11 mouse cellular contexts compared by ENCODE assay signal in the genomic region with DNA sequence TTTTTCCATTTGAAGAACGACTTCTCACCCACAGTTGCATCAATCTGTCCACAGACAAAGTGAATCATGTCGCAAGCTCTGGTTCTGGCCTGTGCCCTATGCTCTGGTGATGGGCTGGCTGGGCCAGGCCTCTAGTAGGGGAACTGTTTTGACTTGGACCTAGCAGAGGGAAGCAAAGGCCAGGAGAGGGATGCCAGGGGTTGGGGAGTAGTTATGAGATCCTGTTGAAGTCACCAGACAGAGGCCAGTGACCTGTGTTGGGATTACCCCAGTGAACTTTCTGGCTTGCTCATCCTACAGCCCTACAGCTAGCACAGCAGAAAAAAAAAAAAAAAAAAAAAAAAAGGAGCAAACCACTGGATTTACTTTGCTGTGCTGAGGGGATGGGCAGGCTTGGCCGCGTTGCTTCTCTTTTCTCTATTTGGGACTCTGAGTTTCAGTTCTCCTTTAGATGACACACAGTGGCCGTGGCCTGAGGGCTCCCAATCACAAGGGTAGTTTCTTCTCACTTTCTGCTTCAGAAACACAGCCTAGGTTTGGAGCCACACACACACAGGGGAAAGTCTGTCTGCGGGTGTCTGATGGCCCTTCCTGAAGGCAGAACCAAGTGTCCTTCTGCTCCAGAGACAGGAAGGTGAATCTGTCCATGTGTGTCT.
DNase-seq lines count a peak whose midpoint lies in the region; ATAC-seq and TF ChIP-seq lines count a peak whose summit lies in the region.
"Had no signal": no experiment of that assay in that cellular context is flagged by ENCODE, and none has a peak within 500 bp of the region (broad histone marks: within the 10 kb centered on the region; RNA-seq: fewer than 3 reads in every experiment).

No protein-coding gene starts in this region.

- TF ChIP-seq POLR2A in bone marrow, adult 2 months (IDR thresholded peaks at IDR 0.05; ENCODE audit: borderline replicate concordance, control insufficient read depth, low read depth, low read length), result no peak

- no peaks in the 10 kb centered on the region for H3K36me3 ChIP-seq in lung, postnatal 0 days (ENCODE audit: insufficient read depth, low read length)
- H3K36me3 ChIP-seq: embryonic facial prominence, embryonic 12.5 days had no signal

- H3K9me3 ChIP-seq in lung, postnatal 0 days (ENCODE audit: low read length), result no peaks in the 10 kb centered on the region
- H3K9me3 ChIP-seq: embryonic facial prominence, embryonic 12.5 days had no signal

- ATAC-seq in lung, postnatal 0 days, result peak; percentile 70
- no peak for ATAC-seq in erythroid progenitor cell, adult 5-6 weeks (replicated peaks; ENCODE audit: low FRiP score, poor library complexity, severe bottlenecking)

- intact Hi-C loops in left cerebral cortex, postnatal 14 days (cut with DNase I), result no loop called here

- H3K4me1 ChIP-seq in bone marrow, adult 2 months (ENCODE audit: control insufficient read depth, insufficient read depth, low read length), result peaks cover 13% of the 10 kb centered on the region
- H3K4me1 ChIP-seq in lung, postnatal 0 days (ENCODE audit: insufficient read depth, low read depth, low read length), result no peaks in the 10 kb centered on the region
- H3K4me1 ChIP-seq: embryonic facial prominence, embryonic 12.5 days had no signal

- H3K27me3 ChIP-seq in lung, postnatal 0 days (replicated peaks; ENCODE audit: insufficient read depth, low read length), result no peaks in the 10 kb centered on the region

- peak; percentile 31 to 52 for DNase-seq in left cerebral cortex, postnatal 14 days (ENCODE audit: low spot score in 2 of 2)
- no peak for DNase-seq in left cerebral cortex, adult 8-10 months (ENCODE audit: low spot score in 2 of 2)
- peak; percentile 68 for DNase-seq in lung, postnatal 0 days (ENCODE audit: low spot score)
- DNase-seq in spleen, adult 18-20 months, result peak; percentile 50 to 54
- no peak for DNase-seq in urinary bladder, postnatal 4 days (ENCODE audit: low spot score in 2 of 2)
- DNase-seq: right cerebral cortex, postnatal 14 days; thymus, postnatal 14 days had no signal

- 8% methylated on average over 6 of the region's 6 CpGs for WGBS in bone marrow, adult 2 months
- WGBS in lung, postnatal 0 days, result 71% methylated on average over 6 of the region's 6 CpGs

- no peak for TF ChIP-seq CTCF in bone marrow, adult 2 months (IDR thresholded peaks at IDR 0.05; ENCODE audit: control insufficient read depth, insufficient read depth, low read length)
- TF ChIP-seq CTCF in lung, postnatal 0 days (IDR thresholded peaks at IDR 0.05), result no peak

- peak overlapping the region; percentile 4 for H3K4me3 ChIP-seq in bone marrow, adult 2 months (replicated peaks; ENCODE audit: control insufficient read depth, low read depth, low read length)
- H3K4me3 ChIP-seq in lung, postnatal 0 days (ENCODE audit: low read depth, low read length), result no peak overlapping the region
- H3K4me3 ChIP-seq: embryonic facial prominence, embryonic 12.5 days had no signal

- 0 out of 2 replicates have a peak, but pooled peaks have one; percentile 16 for TF ChIP-seq EP300 in lung, postnatal 0 days (IDR thresholded peaks at IDR 0.05)

- no peak overlapping the region for H3K4me2 ChIP-seq in lung, postnatal 0 days (replicated peaks; ENCODE audit: low read depth, low read length)
- H3K4me2 ChIP-seq: embryonic facial prominence, embryonic 12.5 days had no signal

- peak overlapping the region; percentile 65 for H3K27ac ChIP-seq in bone marrow, adult 2 months (ENCODE audit: control insufficient read depth, insufficient read depth, low read depth, low read length, poor library complexity)
- H3K27ac ChIP-seq in lung, postnatal 0 days (ENCODE audit: low read length), result no peak overlapping the region
- H3K27ac ChIP-seq: embryonic facial prominence, embryonic 12.5 days; kidney, postnatal 0 days had no signal

- H3K9ac ChIP-seq in lung, postnatal 0 days (replicated peaks; ENCODE audit: low read depth), result no peak overlapping the region
- H3K9ac ChIP-seq: embryonic facial prominence, embryonic 12.5 days had no signal

Comparison
In these comparisons a context has a peak if more than half of its experiments do, and no peak if none do; other contexts are left out.
1. DNase-seq: peak in left cerebral cortex, postnatal 14 days (2 of 2), lung, postnatal 0 days (single experiment) and spleen, adult 18-20 months (2 of 2); none in left cerebral cortex, adult 8-10 months (0 of 2) and urinary bladder, postnatal 4 days (0 of 2).